Mouse (Mus musculus) layer of hippocampus, adult 8-10 months (tissue): ENCODE results near the gene Slc41a2. TPM values are rescaled to one million over a fixed set of nuclear protein-coding genes. Genes with fewer than 3 reads are reported as not detected.
A peak's percentile ranks its signal among the peaks of the same experiment; 100 is the strongest.
"Not testable (repeated sequence)": the region's sequence is repeated elsewhere in the genome, so short reads cannot be mapped to it uniquely, and the experiment has no call there.

ENCODE experiments used
- DNase-seq, 2 experiments: peaks; one replicate each; pipeline ENCODE4 v3.0.0; 2022; ENCODE audit warnings: low spot score in 2 of 2
- total RNA-seq, 4 experiments: library from RNA; stranded (reverse); gene quantifications; 2 replicates each; pipeline ENCODE4 v1.2.4; 2022

Gene Slc41a2
- total RNA-seq, 4 experiments from 2014 or later: 22.7 to 29.9 (median 24.5) TPM

GRCm38 (mm10) chr10:83353680-83354332 lies 16.1 kb upstream of the Slc41a2 start:
- DNase-seq: no peak

- not testable (repeated sequence) for DNase-seq
These were observed 14.1 kb upstream of the Slc41a2 start for GRCm38 (mm10) chr10:83351779-83352178.

- DNase-seq: no peak
These were observed 13.0 kb upstream of the Slc41a2 start for GRCm38 (mm10) chr10:83350689-83351088.

GRCm38 (mm10) chr10:83347494-83347893 lies 9.8 kb upstream of the Slc41a2 start:
- DNase-seq: no peak

GRCm38 (mm10) chr10:83346359-83346736 lies 8.7 kb upstream of the Slc41a2 start:
- no peak for DNase-seq

GRCm38 (mm10) chr10:83345693-83346358 lies 8.1 kb upstream of the Slc41a2 start:
- no peak for DNase-seq

- no peak for DNase-seq
These were observed 6.4 kb upstream of the Slc41a2 start for GRCm38 (mm10) chr10:83343828-83344685.

GRCm38 (mm10) chr10:83343171-83343570 lies 5.5 kb upstream of the Slc41a2 start:
- DNase-seq: peak; percentile 37 to 53

GRCm38 (mm10) chr10:83341226-83341625 lies 3.5 kb upstream of the Slc41a2 start:
- no peak for DNase-seq

- DNase-seq: no peak
These were observed 403 bp upstream of the Slc41a2 start for GRCm38 (mm10) chr10:83337971-83338598.

- no peak for DNase-seq
These were observed 1.3 kb downstream of the Slc41a2 start for GRCm38 (mm10) chr10:83336336-83336735.

- no peak for DNase-seq
These were observed 5.1 kb downstream of the Slc41a2 start for GRCm38 (mm10) chr10:83332581-83332980.

GRCm38 (mm10) chr10:83331811-83332210 lies 5.9 kb downstream of the Slc41a2 start:
- no peak for DNase-seq

- no peak for DNase-seq
These were observed 7.3 kb downstream of the Slc41a2 start for GRCm38 (mm10) chr10:83330336-83330735.

GRCm38 (mm10) chr10:83328791-83329190 lies 8.9 kb downstream of the Slc41a2 start:
- no peak for DNase-seq

- DNase-seq: no peak
These were observed 10.9 kb downstream of the Slc41a2 start for GRCm38 (mm10) chr10:83326648-83327285.

- no peak for DNase-seq
These were observed 11.8 kb downstream of the Slc41a2 start for GRCm38 (mm10) chr10:83325903-83326302.

GRCm38 (mm10) chr10:83324871-83325270 lies 12.8 kb downstream of the Slc41a2 start:
- DNase-seq: no peak

GRCm38 (mm10) chr10:83322551-83323100 lies 15.1 kb downstream of the Slc41a2 start:
- DNase-seq: no peak

GRCm38 (mm10) chr10:83321528-83321927 lies 16.2 kb downstream of the Slc41a2 start:
- DNase-seq: no peak

- peak; percentile 30 to 44 for DNase-seq
These were observed 16.8 kb downstream of the Slc41a2 start for GRCm38 (mm10) chr10:83320870-83321269.
